Mouse (Mus musculus) lung, postnatal 0 days (tissue): Measurements from ENCODE around the gene Ccdc188.

Source experiments
- CTCF ChIP-seq: IDR thresholded peaks from 2 replicates; pipeline ENCODE4 v1.5.1; 2016; ENCODE audit warnings: antibody characterized with exemption, mild to moderate bottlenecking
- EP300 ChIP-seq: IDR thresholded peaks from 2 replicates; pipeline ENCODE4 v1.6.1; 2016; ENCODE audit warnings: antibody characterized with exemption, mild to moderate bottlenecking, control low read depth

DNA sequence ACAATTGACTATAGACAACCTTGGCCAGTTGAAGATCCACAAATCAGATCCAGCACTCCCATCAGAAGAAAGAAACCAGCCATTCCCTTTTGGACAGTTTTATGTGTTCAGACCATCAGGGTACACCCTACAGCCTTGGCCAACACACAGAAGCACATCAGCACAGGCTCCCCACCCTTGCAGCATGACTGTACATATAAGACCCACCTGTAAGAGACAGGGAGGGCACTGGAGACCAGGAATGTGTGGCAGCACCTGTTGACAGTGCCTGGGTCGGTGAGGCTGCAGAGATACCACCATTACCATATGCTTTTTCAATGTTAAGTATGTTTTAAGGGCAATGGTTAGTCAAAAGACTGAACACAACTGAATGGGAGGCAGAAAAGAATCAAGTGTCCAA is 36.2 kb downstream of the Ccdc188 start:
- TF ChIP-seq CTCF (no peak), EP300 (no peak)
